Mouse (Mus musculus) left cerebral cortex, adult 11 months (tissue): Measurements from ENCODE around the gene P3h2.

Experiments used
- DNase-seq: peaks from one replicate; pipeline ENCODE4 v3.0.0; 2022; ENCODE audit warnings: low spot score

Gene P3h2

DNA sequence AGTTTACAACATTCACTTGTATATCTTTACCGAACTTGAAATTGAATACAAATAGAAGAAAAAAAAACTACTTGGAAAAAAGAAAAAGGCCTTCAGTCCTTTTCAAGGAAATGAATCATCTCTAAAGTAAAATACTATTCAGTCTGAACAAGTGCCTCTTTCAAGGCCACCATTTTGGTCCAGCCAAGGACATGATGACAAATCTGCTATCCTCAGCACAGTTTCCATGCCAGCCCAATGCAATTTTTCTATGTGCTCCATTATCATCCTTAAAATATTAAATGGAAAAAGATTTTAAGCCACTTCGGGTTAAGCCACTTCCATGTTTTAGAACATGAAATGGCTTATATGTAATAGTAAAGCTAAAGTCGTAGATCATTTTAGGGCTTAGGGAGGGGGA is 35.2 kb downstream of the P3h2 start:
- DNase-seq: no peak

DNA sequence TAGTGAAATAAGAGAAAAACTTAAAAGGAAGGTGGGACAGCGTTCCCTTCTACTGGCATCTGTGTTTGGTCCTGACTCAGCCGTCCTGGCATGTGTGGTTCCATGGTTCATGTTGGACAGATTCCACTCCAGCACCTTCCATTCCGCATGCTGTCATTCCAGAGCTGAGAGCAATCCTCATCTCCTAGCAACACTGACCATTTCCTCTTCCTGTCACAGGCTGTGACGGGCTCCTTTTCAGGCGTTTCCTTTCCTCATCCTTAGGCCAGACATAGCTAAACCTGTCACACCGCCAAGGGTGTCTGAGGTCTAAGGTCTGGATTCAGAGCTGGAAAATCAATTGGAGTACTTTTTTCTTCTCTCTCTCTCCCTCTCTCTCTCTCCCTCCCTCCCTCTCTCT is 40.5 kb downstream of the P3h2 start:
- DNase-seq: no peak

DNA sequence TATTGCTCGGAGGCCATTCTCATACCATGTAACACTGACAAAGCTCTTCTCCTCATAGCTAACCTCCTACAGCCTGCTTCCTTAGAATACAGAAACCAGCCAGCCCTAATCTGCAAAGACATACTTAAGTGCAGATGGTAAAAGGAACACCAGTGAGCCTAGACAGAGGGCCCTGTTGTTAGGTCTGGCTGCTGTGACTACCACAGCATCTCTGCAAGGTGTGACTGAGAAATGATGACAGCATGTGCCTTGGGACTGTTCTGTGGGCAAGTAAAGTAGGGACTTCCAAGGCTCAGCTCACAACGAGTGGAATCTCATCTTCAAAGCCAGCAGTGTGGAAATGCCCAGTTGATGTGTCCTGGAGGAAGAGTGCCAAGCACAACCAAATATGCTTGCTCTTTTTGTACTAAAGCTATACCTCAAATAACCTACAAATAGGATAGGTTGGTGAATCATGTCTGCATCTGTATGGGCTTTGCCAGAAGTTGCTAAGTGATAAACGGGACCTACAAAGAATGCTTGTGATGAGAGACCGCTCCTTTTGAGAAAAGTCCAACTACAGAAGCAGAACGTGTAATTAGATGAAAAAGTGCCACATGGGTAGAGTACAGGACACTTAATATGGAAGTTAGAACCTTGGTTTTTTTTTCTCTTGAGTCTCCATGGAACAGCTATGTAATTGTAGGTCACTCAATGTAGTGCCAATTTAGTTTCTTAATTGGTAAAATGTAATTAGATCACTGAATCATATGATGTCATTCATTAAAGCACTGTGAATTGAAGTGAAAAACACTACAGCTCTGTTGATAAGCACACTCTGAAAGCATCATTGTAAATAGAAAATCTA is 45.1 kb downstream of the P3h2 start:
- no peak for DNase-seq

DNA sequence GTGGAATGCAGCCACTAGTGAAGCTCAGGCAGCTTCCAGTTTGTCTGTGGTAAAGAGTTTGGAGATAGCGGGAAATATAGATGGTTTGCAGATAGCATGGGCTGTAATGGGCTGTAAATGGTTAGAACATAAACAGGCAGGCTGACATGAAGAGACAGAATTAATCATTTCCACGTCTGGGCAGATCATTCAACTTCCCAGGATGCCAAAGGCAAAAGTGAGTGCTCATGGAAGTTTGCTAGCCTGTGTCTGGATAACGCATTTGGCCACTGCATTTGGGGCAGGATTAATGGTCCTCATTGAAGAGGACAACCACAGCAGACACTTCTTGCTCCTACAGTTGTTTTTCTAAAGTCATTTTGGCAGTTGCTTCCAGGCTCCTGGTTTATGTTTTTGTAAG is 52.0 kb downstream of the P3h2 start:
- DNase-seq: no peak

DNA sequence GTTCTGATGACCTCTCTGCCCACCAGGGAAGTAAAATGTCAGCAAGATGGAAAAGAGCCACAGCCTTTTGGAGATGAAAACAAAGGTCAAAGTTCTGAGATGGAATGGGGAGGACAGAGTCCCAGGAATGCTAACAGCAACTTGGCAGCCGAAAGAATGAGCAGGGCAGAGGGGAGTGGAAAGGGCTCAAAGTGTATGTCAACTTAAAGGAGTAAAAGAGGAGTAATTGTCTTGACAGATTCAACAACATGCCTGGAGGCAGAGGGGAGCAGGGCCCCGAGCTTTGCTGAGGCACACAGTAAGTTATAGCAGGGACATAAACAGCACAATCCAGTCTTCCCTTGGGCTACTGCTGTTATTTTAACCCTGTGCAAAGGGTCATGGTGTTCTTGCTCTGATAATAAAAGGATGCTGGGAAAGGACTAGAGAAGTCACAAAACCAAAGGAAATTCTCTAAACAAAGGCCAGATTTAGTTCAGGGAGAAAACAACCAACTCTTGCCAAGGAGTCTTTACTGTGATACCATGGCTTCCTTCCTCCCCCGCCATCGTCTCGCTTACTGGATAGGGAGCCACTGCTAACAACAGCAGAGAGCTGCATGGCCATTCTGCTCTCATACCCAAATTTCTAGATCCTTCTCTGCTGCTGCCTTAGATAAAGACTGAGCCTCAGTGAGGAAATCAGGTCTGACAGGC is 56.0 kb downstream of the P3h2 start:
- DNase-seq: no peak

DNA sequence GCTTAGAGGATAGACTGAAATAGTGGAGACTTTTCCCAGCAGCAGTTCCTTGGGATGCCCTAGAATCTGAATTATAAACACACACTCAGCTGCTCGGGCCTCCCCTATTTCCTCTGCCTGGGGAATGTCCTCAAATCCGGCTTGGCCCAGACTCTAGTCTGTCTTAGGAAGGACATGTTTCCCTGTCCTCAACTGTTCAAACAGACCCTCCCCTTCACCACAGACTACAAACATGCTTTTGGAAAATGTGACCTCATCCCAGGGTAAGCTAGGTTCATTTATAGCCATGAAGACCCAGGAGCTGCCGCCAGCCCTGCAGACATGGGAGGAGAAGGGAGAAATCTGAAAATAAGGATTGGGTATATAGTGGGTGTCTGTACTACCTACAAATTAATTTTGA is 57.7 kb downstream of the P3h2 start:
- no peak for DNase-seq

GRCm38 (mm10) chr16:26047396-26047795 is 58.2 kb downstream of the P3h2 start:
- no peak for DNase-seq

DNA sequence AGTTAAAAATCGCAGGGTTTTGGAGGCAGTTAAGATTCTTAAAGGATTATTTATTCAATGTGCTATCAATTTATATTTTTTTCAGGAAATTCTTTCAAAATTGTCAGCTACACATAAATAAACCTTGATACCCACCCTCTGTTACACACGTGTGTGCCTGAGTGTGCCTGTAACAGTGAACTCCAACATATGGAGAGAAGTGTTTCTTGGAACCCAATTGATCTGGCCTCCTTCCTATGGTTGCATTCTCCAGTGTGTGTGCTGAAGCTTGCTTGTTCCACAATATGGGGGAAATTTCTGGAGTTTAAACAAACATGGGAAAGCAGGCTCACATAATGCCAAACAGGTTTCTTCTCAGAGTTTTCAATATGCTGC is 63.7 kb downstream of the P3h2 start:
- DNase-seq: no peak

DNA sequence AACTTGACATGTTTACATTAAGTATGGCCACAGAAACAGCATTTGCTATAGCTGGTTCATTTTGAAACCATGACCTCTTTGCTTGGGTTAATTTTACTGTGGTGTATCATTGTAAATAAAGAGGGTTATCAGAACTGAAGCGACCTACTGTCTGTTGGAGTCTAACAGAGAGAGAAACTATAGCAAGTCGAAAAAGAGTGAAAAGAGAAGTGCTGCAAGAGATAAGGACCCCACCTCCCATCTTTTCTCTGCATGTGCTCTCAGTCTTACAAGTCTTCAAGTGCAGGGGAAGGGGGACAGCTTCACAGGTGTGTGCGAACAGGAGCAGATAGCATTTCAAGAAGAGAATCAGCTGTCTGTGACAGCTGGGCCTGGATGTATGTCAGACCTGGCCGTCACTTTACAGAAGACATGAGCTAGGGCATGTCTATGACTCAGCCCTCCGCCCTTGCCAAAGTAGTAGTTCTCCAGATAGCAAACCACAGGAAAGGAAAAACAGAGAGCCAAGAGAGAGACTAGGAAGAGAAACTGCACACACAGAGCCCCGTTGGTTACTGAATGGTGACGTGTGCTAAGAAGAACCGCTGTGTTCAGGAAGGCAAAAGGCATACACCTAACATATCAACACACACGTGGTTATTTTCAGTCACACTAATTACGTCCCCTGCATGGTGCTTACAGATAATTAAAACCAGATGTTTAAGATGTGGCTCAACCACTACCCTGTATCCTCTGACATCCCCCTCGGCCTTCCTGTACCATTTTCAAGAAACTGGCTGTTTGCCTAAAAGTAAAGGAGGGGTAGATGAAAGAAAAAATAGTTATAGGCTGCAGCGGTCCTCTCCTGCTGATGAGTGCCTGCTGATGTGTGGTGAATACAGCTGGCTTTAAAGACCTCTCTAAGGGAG is 64.3 kb downstream of the P3h2 start:
- peak; percentile 17 for DNase-seq

DNA sequence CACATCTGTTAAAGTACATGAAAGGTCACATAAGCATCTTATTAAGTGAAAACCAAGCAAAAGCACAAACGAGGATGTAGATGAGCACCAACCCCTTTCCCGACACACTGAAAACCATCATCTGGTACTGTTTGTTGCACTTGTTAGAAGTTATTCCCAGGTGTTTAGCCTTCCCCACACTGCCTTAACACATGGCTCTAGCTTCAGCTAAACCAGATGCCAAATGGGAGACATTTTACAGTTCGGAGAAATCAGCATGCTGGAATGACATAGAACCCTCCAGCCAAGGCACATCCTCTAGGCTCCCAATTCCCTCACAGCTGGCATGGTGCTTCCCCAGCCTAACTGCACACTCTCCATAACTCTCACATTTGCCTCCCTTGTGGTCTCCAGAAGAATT is 66.3 kb downstream of the P3h2 start:
- DNase-seq: no peak

DNA sequence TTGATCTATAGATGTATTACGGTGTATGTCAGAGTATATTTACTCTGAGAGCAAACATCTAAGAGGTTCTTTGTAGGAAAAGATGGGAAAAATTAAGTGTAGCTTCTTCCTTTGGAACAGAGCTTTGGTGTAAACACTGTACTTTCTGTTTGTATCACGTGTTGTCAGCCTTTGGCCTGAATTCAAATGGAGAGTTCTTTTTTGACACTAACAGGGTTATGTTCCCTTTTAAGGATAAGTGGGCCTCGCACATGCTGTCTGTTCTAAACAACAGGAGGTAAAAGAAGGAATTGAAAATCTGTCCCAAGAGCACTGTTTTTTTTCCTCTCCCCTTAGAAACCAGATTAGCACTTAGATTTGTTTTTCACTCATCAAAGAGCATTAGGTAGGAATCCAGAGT is 70.1 kb downstream of the P3h2 start:
- DNase-seq: no peak

GRCm38 (mm10) chr16:26035079-26035478 is 70.5 kb downstream of the P3h2 start:
- no peak for DNase-seq

- no peak for DNase-seq
Observed at GRCm38 (mm10) chr16:26029424-26030012, 76.1 kb downstream of the P3h2 start.

DNA sequence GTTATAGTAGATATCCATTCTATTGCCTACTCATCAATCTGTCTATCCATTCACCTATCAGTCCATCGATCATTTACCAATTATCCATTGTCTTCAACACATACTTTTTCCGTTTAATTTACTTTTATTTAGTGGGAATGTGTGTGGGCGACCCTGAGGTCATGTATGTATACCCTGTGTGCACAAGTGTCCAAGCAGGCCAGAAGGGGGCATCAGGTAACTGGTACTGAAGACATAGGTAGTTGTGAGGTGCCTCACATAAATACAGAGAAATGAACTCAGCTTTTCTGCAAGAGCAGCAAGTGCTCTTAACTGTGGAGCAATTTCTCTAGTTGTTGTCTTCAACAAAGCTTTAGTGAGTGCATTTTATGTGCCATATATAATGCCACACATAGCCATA is 79.2 kb downstream of the P3h2 start:
- DNase-seq: no peak

- DNase-seq: no peak
Observed at GRCm38 (mm10) chr16:26024543-26024942, 81.0 kb downstream of the P3h2 start.

- DNase-seq: no peak
Observed at GRCm38 (mm10) chr16:26023352-26023751, 82.2 kb downstream of the P3h2 start.

- DNase-seq: no peak
Observed at GRCm38 (mm10) chr16:26021759-26022158, 83.8 kb downstream of the P3h2 start.

GRCm38 (mm10) chr16:26005811-26006210 is 99.8 kb downstream of the P3h2 start:
- DNase-seq: no peak

- no peak for DNase-seq
Observed at GRCm38 (mm10) chr16:26003261-26003660, 102.3 kb downstream of the P3h2 start.

GRCm38 (mm10) chr16:26002848-26003247 is 102.7 kb downstream of the P3h2 start:
- no peak for DNase-seq

DNA sequence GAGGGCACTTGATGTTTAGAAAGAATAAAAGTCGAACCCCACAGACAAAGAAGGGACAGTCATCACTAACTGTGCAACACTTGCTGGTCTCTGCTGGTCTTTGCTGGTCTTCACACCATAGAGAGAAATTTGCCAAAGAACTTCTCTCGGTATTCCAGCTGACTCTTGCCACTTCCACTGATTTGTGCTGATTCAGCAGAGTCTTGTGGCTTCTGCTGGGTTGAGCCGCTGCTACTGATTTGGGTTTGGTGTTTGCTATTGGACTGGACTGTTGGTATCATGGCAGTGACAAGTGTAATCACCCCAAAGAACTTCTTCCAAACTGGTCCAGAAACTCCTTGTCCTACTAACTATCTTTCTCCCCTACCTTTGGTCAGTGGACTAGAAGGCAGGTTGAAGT is 111.0 kb downstream of the P3h2 start:
- no peak for DNase-seq

DNA sequence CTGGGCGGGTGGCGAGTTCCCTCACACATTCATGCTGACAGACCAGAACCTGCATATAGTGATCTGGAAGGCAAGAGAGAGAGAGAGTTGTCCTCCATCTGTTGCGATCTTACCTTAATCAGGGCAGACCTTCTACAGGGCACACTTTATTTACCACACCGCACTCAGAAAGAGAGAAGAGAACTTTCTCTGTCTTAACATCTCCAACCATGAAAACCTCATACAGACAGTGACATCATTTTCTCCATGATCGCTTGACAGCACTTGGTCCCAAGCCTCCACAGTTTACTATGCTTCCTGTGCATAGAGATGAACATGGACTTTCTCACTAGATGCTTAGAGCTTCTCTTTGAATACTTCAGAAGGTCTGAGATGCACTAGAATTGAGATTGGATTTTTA is 118.4 kb downstream of the P3h2 start:
- DNase-seq: no peak
